Mouse (Mus musculus): ENCODE data around the gene Gde1.
A peak's percentile ranks its signal among the peaks of the same experiment; 100 is the strongest.

Gde1 gene

DNA sequence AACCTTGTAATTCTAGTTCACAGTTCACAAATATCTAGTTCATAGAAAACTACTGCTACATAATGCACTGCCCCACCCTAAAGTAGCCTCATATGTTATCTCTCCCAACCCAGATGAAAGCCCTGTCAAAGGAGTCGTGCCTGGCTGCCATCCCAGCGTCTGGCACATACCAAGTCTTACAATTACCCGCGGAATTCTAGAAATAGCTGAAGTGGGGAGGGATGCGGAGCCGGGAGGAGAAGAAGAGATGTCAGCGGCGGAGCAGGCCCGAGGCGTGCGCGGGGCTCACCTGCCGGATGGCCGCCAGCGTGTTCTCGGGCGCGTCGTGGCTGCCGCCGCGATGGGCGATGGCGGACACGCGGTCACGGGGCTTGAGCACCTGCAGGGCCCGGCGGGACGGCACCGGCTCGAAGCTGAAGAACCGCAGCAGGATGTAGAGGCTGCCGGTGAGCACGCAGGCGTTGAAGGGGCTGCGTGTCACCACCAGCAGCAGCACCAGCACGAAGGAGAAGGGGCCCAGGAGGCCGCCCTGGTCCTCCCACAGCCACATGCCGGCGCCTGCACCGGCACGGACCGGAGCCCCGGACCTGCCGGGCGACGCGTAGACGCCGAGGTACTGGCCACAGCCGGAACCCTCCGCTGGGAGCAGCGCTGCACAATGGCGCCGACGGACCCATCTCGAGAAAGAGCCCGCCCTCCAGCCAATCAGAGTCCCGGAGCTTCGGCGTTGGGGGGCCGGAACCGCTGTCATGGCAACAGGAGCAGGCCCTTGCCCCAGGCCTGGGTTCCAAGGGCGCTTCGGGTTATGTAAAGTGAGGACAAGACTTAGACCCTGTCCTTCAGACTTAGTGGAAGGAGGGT lies at the start of gene Gde1:
Gde1 (minus strand) TSS at position 678 of the 861 bp plus-strand sequence.
- peak; percentile 92 to 94 for DNase-seq

DNA sequence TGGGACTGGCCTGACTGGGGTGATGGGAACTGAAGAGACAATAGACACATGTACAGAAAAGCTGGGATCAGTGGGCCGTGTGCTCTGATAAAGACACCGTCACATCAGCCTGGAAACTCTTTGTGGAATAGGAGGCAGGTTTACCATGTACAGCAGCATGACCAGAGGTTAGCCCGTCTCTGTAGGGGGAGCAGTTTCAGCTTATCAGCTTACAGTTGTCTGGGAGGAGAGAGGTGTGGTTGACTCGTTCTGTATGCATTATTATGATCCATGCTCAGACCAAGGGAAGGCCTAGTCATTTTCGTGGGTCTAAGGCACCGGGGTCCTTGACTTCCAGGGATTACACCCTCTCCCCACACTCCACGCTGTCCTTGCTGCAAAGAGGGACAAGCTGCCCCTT lies 46.0 kb upstream of the Gde1 start:
- DNase-seq: no peak

DNA sequence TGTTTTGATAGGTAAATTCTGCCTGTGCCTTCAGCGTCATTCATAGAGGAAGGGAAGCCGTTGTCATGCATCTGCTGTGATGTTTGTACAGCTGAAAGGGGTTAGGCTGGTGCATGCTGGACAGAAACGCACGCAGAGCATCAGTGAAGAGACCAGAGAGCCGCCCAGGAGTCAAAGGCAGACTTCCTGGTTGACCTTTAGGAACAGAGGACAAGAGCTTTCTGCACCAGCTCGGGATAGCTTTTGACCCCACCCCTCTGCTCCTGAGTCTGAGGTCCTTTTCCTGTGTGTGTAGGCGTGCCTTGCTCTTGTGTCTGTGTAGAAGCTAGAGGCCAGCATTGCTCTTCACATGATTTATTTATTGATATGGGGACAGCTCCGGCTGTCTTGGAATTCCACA lies 44.1 kb upstream of the Gde1 start:
- no peak for DNase-seq

DNA sequence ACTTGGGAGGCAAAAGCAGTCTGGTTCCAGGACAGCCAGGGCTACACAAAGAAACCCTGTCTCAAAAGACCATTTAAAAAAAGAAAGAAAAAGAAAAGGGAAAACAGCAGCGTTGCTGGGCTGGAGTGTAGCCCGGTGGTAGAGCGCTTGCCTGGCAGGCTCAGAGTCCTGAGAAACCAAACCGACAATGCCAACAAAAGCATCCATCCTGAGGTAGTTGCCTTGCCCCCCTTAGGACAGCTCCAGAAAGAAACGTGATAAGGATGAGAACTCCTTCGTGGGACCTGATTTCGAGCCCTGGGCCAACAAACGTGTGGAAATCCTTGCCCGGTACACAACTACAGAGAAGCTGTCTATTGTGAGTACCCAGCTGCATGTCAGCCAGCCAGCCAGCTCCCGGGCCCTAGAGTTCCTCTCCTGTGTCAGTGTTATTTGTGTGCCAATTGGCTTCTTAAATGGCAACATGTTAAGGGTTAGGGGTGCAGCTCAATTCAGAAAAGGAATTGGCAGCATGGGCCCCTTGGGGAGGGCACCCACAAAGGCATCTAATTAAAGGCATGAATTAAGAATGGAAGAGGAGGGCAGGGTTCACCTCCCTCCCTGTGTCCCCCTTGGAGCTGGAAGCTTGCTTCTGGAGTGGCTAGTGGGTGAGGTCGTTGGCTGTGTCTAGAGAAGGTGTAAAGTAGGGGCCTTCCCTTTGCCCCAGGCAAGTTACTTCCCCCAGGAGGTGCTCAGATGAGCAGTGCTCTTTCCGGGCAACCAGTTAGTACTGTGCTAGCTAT lies 42.5 kb upstream of the Gde1 start:
- no peak for DNase-seq

DNA sequence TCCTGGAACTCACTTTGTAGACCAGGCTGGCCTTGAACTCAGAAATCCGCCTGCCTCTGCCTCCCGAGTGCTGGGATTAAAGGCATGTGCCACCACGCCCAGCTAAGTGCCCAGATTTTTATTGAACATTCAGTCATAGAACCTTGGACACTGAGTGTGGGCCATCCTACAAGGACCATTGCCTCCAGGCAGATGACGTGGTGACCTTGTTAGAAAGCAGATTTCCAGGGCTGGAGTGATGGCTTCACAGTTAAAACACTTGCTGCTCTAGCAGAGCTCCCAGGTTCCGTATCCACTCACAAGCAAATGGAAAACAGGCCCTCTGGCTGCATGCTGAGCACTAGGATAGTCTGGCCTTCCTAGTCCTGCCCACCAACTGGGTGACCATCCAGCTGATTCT lies 39.2 kb upstream of the Gde1 start:
- DNase-seq: no peak

DNA sequence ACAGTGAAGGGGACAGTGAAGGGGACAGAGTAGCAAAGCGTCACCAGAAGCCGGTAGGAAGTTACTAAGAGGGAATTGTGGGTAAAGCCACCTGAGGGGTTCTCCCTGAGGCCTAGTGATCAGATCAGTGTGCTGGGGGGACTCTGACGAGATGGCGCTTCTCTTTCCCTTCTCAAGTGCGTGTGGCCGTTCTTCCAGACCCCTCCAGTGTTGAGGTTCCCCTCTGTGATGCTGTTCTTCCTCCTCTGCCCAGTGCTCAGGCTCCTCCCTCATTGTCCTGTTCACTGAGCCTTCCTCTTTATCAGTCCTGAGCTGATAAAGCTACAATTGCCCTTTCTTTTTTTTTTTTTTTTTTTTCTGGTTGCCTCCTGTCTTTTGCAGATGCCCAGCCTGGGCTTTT lies 36.7 kb upstream of the Gde1 start:
- no peak for DNase-seq

DNA sequence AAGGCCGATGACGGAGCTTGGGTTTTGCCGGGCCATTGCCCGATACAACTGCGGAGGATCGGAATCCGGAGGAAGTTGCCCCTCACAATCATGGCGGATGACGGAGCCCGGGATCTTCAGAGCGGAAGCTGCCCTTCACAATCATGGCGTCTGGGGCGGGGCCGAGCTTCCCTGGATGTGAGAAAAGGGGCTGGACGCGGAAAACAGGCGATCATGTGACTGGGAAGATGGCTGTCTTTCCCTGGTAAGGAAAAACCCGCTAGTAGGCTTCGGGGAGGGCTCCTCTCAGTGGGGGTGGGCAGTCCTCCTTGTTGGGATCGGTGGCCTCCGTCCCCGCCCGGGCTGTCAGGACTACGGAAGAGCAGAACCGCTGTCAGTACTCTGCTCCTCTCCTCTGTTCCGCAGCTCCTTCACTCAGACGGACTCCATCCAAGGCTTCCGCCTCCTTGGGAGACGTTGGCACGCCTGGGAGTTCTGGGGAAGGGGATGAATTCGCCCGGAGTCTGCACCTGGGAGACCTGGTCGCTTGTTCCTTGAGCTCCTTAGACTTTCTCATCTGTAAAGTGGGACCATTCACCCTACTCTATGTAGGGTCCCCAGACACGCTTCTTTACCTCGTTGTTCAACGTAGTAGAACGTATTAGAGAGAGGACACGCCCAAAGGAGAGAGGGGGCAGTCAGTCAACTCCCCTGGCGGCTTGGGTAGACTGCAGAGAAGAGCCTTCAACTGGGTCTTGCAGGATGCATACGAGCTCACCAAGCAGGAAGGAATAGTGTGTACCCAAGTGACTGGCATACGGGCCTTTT lies 35.2 kb upstream of the Gde1 start:
- peak; percentile 97 to 99 for DNase-seq

DNA sequence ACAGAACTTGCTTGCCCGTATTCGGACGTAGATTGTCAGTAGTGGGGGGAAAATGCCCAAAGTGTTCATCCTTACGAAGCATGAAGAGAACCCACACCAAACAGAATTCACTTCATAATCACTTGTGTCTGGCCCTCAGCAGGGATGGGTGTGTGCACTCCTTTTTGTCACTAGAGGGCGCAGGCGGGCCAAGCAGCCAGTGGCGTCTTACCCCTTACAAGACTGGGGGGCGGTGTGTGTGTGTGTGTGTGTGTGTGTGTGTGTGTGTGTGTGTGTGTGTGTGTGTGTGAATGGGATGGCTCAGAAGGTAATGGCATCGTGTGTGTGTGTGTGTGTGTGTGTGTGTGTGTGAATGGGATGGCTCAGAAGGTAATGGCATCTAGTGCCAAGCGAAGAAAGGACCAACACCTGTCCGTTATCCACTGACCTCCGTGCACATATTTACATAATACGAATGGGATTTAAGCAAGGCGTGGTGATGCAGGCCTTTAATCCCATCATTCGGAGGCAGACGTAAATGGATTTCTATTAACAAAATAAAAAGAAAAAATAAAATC lies 34.5 kb upstream of the Gde1 start, which contains the start of gene Vps35l:
Vps35l (plus strand) TSS at position 252 of the 557 bp plus-strand sequence.
- peak; percentile 92 to 94 for DNase-seq

DNA sequence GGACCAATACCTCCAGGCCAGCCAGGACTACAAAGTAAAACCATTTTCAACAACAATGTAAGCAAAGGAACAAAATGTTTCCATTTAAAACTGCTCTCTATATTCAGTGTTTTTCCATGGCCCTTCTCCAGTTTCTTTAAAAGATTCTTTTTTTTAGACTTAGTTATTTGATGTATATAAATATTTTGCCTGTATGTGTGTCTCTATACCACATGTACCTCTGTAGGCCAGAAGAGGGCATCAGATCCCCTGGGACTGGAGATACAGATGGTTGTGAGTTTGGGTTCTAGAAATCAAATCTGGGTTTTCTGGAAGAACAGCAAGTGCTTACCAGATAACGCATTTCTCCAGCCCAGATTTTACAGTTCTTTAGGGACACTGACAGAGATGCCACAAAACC lies 33.2 kb upstream of the Gde1 start:
- DNase-seq: no peak

DNA sequence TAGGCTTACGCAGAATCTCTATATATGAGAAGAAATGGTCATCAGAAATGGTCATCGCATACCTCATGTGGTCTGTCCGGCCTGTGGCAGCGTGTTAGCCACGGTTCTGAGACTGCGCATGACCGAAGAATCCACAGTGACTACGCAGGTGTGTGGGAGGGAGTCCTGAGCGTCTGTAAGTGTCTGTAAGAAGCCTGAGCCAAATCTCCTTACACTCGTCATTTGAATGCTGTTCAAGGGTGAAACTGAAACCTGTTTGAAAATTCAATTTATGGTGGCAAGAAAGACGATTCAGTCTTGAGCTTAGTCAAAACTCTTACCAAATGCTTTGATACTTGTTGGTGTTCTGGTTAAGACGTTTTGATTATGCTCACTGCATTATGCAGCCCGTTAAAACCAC lies 27.6 kb upstream of the Gde1 start:
- DNase-seq: no peak

DNA sequence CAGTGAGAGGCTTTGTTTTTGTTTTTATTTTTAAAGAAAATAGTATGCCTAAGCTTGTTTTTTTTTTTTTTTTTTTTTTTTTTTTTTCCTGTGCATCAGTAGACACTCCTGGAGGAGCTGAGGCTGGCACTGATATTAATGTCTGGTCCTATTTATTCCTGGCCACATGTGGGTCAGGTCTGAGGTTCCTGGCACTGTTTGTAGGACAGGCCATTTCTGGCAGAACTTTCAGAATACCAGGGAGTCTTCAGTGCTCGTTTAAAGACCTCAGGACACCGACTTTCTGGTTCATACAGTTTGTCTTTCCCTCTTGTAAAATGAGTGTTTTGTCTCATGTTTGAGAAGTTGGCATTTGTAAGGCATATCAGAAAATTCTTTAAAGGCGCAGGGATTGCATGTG lies 26.2 kb upstream of the Gde1 start:
- no peak for DNase-seq

DNA sequence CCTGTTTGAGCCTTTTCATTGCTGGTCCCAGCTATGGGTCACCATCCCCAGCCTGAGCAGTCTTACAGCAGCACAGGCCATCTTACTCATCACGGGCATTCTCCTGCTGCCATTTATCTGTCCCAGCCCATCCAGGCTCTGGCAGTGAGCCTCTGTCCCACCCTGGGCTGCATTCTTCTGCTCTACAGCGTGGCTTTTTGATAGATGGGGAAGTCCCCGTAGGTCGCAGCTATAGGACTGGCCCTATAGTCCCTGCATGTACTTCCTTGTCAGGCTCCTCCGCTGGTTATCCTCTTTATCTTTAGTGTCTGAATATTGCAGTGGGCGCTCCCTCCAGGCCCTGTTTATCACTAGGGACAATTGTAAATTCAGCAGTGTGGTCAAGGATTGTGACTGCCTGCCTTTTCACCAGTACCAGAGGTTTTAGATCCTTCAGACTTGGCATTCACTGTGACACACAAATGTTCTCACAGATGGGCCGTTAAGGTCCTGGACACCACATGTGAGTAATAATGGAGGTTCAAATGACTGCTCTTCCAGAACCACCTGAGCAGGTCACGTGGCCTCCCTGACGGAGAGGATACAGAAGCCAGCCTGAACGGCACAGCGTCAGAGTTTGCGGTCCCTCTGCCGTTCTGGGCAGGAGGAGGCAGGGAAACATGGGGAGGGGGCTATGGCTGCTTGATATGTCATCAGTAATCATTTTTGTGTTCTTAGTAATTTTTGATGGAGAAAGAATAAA lies 23.4 kb upstream of the Gde1 start:
- no peak for DNase-seq

DNA sequence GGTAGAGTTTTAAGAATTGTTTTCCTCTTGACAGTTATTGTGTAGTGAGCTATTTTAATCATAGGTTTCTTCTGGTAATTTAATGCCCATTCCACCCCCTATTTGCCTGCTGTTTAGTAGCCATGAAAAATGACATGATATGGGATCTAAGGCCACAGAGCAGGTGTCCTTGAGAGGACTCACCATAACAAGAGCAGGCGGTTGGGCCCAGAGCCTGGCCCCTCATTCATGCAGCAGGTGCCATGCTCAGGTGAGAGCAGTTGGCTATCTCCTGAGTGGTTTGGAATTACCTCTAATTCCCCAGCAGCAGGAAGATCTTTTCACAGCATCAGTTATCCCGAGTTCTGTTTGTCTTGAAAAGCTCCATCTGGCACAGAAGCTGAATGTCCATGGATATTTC lies 19.9 kb upstream of the Gde1 start:
- DNase-seq: no peak

DNA sequence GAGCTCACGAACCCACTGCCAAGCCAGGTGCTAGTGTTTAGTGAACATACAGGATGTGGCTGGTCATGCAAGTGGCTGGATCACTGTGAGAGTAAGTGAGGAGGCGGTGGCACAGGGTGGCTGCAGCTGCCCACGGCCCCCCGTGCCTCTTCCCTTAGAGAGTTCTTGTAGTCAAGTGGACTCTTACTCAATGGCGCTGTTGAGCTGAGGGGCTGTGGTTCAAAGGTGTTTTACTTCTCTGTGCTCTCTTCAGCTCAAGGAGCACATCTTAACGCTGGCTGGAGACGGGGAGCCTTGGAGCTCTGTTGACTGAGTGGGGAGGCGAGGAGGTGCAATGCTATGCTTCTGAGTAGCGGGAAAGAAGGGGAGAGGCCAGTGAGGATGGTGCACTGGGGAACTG lies 18.3 kb upstream of the Gde1 start:
- no peak for DNase-seq

DNA sequence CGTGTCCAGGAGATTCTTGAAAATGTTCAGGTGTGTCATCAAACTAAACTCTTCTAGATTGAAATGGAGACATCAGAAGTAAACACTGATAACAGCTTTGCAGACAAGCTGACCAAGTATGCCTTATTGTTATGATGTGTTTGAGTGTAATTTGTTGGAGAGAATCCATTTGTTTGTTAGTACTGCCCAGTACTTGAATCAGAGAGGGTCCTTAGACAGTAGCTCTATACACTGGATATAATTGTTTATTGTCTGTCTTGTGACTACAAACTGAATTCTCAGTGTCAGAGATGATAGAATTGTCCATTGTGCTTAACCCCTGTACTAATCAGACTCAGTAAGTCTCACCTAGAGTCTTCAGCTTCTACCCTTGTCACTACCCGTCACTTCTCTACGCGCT lies 12.5 kb upstream of the Gde1 start:
- DNase-seq: no peak

DNA sequence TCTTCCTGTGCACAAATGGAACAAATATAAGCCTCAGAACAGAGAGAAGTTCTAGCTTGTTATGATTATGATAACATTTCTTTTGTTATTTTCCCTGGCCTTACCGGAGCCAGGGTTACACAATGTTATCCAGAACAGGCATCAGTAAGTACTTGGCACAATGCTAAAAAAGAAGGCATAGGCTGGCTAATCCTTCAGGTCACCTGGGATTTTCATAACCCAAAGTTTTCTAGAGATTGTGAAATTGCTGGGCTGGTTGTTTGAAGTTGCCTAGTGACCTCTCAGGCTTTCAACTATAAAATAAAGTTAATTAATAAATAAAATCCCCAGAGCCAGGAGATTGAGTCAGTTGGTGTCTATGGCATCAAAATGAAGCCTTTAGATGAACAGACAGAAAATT lies 9.3 kb upstream of the Gde1 start:
- no peak for DNase-seq

DNA sequence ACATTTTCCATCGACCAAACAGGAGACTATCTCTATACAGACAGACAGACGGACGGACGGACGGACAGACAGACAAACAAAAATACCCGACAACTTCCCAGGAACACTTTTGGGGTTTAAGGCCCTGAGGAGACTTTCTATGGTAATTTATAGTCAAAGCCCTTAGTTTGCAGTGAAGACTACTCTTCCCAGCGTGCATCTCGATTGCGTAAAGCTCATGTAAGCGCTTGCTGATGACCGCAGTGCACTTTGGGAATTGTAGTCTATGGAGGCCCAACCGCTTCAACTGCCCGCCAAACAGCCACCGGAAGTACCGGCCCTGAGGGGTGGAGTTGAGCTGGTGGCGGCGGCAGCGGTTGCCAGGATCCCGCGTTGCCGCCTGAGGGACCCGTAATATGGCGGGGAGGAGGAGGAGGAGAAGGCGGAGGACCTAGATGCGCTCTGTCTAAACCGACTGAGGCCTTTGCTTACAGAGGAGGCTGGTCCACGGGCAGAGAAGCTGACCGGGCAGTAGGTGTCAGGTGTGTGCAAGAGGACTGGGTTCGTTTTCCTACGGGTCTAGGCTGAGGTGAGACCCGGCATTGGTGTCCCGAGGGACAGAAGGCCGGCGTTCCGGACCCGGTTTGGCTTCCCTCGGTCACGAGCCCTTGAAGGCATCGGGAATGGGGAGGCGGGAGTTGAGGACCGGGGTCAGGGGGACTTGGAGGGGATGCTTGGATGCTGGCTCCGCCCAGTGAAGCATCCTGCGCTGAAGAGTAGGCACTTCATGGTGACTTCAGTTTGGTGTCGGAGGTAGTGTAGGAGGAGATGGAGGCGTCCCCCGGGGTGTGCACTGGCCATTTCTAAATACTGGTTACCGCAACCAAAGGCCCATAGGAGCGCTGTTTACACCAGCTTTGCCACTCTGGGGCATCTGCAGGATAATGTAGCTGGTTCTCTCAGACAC lies 6.9 kb upstream of the Gde1 start, which contains the start of gene Ccp110:
Ccp110 (plus strand) TSS at position 325 of the 946 bp plus-strand sequence.
- DNase-seq: peak; percentile 92 to 95

DNA sequence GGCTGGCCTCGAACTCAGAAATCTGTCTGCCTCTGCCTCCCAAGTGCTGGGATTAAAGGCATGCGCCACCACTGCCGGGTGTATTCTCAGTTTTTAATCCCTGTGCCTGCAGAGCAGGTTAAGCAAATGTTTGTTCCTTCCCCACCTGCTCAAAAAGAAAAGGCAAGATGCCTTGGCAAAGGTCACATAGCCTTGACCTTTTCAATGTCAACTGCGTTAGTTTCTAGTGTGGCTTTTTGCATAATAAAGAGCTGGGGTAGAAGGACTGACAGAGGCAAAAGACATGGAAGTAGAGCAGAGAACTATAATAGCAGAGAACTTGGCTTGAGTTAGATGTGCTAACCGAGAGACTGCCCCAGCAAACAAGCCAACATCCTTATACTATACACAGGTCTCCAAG lies 5.2 kb upstream of the Gde1 start:
- no peak for DNase-seq

DNA sequence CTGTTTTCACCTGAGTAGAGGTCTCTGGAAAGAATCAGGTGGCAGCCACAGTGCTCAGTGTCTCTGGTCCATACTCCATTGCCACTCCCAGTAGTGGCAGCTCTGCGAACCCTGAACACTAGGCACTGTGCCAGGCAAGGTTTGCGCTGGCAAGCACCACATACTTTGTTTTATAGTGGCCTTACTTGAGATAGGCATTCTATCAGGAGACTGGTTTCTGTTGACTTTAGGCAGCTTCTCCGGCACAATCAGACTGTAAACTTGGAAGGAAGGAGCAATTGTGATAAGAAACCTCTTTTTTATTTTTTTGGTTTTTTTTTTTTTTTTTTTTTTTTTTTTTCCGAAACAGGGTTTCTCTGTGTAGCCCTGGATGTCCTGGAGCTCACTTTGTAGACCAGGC lies 2.4 kb upstream of the Gde1 start:
- no peak for DNase-seq

DNA sequence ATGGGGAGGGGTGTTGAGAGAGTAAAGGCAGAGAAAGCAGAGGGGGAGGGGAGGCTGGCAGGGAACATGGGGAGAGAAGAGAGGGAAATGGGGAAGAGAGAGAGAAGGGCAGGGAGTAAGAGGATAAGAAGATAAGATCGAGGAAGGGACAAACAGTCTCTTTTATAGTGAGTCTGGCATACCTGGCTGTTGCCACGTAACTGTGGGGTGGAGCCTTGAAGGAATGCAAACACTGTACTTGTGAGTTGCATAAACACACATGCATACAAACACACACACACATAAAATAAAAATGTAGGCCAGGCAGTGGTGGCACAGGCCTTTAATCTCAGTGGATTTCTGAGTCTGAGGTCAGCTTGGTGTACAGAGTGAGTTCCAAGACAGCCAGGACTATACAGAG lies 1.6 kb upstream of the Gde1 start:
- no peak for DNase-seq

DNA sequence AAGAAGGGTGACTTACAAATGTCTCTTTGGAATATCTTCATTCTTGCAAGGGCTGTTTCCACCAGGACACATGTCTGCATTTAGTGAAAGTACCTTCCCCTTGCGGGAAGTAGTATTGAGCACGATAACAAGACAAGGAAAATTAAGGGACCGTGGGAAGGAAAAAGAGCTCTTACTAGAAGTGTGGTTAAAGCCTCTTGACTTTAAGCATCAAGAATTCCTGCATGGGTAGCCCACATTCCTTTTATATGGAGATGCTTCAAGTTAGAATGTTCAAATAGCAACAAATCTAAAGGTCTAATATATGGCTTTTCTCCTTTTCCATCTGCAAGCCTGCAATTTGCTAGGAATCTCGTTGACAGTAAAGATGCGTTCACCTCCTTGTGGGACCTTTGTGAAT lies 910 bp upstream of the Gde1 start:
- no peak for DNase-seq
